Mouse (Mus musculus): ENCODE measurements around the gene Alox8.

GRCm38 (mm10) chr11:69199251-69199650 lies 1.6 kb upstream of the Alox8 start:
- TF ChIP-seq CTCF (IDR thresholded peaks at IDR 0.05; ENCODE audit: control insufficient read depth, insufficient read depth, insufficient replicate concordance, low read depth, low read length) (no peak), POLR2A (IDR thresholded peaks at IDR 0.05; ENCODE audit: control insufficient read depth, low read depth, low read length) (no peak)
